Mouse (Mus musculus) bone marrow, adult 2 months (tissue): Measurements from ENCODE around the gene B4galnt3.

Experiments
- CTCF ChIP-seq: fragments of 200-500 bp; IDR thresholded peaks from 2 replicates; pipeline ENCODE4 v1.5.1; 2011; ENCODE audit warnings: low read length, control low read depth; ENCODE audit not compliant: control insufficient read depth, insufficient read depth
- POLR2A ChIP-seq: fragments of 200-500 bp; IDR thresholded peaks from 2 replicates; pipeline ENCODE4 v1.6.1; 2011; ENCODE audit warnings: low read depth, mild to moderate bottlenecking, control low read depth, low read length, borderline replicate concordance; ENCODE audit not compliant: control insufficient read depth

DNA sequence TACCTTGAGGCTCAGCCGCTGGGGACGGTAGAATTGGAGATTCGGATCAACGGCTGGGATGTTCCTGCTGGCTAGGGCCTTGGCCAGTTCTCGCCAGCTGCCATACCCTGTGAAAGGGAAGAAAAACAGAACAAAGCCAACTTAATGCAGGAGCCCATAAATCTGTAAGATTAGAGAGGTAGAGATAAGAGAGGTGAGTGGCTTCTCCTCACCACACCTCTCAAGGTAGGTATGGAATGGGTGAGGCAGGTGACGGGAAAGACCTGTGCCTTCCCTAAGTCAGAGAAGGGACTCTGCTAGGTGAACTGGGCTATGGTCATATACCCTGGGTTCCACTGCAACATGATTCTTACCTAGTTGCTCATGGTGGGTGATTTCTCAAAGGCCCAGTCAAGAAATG, 61.5 kb downstream of the B4galnt3 start:
- TF ChIP-seq POLR2A, result no peak
- TF ChIP-seq CTCF, result no peak
